In the genomic region with DNA sequence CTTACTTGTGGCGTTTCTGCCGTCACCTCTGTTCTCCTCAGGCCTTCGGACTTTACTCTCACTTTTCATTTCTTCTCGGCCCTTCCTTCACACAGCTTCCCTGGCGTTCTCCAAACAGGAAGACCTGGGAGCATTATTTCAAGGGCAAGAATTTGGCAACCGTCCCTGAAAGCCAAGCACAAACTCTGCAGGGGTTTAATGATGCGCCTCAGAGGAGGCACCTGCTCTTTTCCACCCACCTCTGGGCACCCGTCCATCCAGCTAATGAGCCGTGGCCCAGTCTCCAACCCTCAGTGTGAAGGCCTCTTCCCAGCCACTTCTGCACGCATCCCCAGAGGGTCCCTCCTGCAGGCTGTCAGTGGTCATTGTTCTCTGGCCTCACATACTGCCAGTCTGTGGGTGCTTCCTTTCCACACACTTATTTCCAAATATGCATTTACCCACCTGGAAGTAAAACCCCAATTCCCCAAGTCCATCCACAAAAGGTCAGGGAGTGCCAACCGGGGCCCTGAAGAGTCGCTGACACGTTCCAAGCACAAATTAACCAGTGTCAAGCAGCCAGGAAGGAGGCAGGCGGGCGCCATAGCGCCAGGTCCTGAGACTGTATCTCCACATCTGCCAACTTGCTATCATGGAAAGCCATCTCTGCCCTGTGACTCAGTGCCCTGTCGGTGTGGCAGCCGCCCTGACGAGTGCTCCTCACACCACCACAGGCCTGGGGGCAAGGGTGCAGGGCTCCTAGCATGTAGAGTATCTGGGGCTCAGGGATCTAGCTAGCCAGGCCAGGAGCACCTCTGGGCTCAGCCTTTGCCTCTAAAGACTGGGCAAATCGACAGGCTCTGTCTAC, we compare ENCODE assay signal across 9 mouse cellular contexts. TPM values are rescaled to one million over a fixed set of nuclear protein-coding genes. Genes with fewer than 3 reads are reported as not detected.
DNase-seq lines count a peak whose midpoint lies in the region; ATAC-seq and TF ChIP-seq lines count a peak whose summit lies in the region.
"Had no signal": no experiment of that assay in that cellular context is flagged by ENCODE, and none has a peak within 500 bp of the region (broad histone marks: within the 10 kb centered on the region; RNA-seq: fewer than 3 reads in every experiment).

No protein-coding gene starts in this region.

- 0 out of 2 replicates have a peak, but pooled peaks have one; percentile 8 for TF ChIP-seq CTCF in lung, postnatal 0 days (IDR thresholded peaks at IDR 0.05)

- 0 out of 2 replicates have a peak overlapping the region, but pooled peaks have one; percentile 9 for H3K27ac ChIP-seq in heart, embryonic 15.5 days
- peak overlapping the region; percentile 48; the same call in 1 of the 2 replicates for H3K27ac ChIP-seq in hindbrain, embryonic 13.5 days
- peak overlapping the region; percentile 81 for H3K27ac ChIP-seq in lung, postnatal 0 days (ENCODE audit: low read length)

- TF ChIP-seq EP300 in lung, postnatal 0 days (IDR thresholded peaks at IDR 0.05): no peak

- ATAC-seq in heart, embryonic 15.5 days (replicated peaks; ENCODE audit: insufficient number of reproducible peaks, insufficient read depth, low FRiP score, low read depth): no peak
- ATAC-seq in hindbrain, embryonic 13.5 days (ENCODE audit: low FRiP score): no peak; the same call in 1 of the 2 replicates
- no peak for ATAC-seq in lung, postnatal 0 days
- ATAC-seq in megakaryocyte, adult 5-6 weeks (ENCODE audit: poor library complexity, severe bottlenecking): no peak

- WGBS in heart, embryonic 15.5 days: 70% methylated on average over 20 of the region's 20 CpGs
- WGBS in hindbrain, embryonic 13.5 days: 62% methylated on average over 20 of the region's 20 CpGs
- 46% methylated on average over 20 of the region's 20 CpGs for WGBS in lung, postnatal 0 days

- DNase-seq in heart, postnatal 36 days: no peak
- peak; percentile 27 for DNase-seq in adrenal gland, postnatal 25 days
- no peak for DNase-seq in lung, postnatal 0 days (ENCODE audit: low spot score)
- no peak for DNase-seq in left cerebral cortex, adult 9 months (ENCODE audit: low spot score in 2 of 2)
- DNase-seq in right cerebral cortex, postnatal 25 days: no peak

- H3K9me3 ChIP-seq in heart, embryonic 15.5 days (replicated peaks): no peaks in the 10 kb centered on the region
- no peaks in the 10 kb centered on the region for H3K9me3 ChIP-seq in hindbrain, embryonic 13.5 days
- H3K9me3 ChIP-seq in lung, postnatal 0 days (ENCODE audit: low read length): no peaks in the 10 kb centered on the region
- H3K9me3 ChIP-seq: G1E had no signal

- H3K4me1 ChIP-seq in heart, embryonic 15.5 days (replicated peaks): peaks cover 26% of the 10 kb centered on the region
- peaks cover 33% of the 10 kb centered on the region for H3K4me1 ChIP-seq in hindbrain, embryonic 13.5 days (replicated peaks)
- peaks cover 25% of the 10 kb centered on the region for H3K4me1 ChIP-seq in lung, postnatal 0 days (ENCODE audit: insufficient read depth, low read depth, low read length)

- H3K4me2 ChIP-seq in heart, embryonic 15.5 days: no peak overlapping the region
- no peak overlapping the region for H3K4me2 ChIP-seq in hindbrain, embryonic 13.5 days
- no peak overlapping the region for H3K4me2 ChIP-seq in lung, postnatal 0 days (replicated peaks; ENCODE audit: low read depth, low read length)

- H3K9ac ChIP-seq in heart, embryonic 15.5 days: no peak overlapping the region
- no peak overlapping the region for H3K9ac ChIP-seq in hindbrain, embryonic 13.5 days
- H3K9ac ChIP-seq in lung, postnatal 0 days (replicated peaks; ENCODE audit: low read depth): no peak overlapping the region

- H3K27me3 ChIP-seq in heart, embryonic 15.5 days: 0 out of 2 replicates have a peak, but pooled peaks cover 5% of the 10 kb centered on the region
- 0 out of 2 replicates have a peak, but pooled peaks cover 4% of the 10 kb centered on the region for H3K27me3 ChIP-seq in hindbrain, embryonic 13.5 days
- no peaks in the 10 kb centered on the region for H3K27me3 ChIP-seq in lung, postnatal 0 days (replicated peaks; ENCODE audit: insufficient read depth, low read length)

- H3K4me3 ChIP-seq in heart, embryonic 15.5 days: no peak overlapping the region
- H3K4me3 ChIP-seq in hindbrain, embryonic 13.5 days: no peak overlapping the region
- no peak overlapping the region for H3K4me3 ChIP-seq in lung, postnatal 0 days (ENCODE audit: low read depth, low read length)

- intact Hi-C loops in heart, postnatal 36 days (cut with DNase I): loop anchor here (2.0 to 5.0 kb wide), 3 partner anchors 41 to 144 kb away; partner anchors contain the start of gene Errfi1

- H3K36me3 ChIP-seq in heart, embryonic 15.5 days: no peaks in the 10 kb centered on the region
- H3K36me3 ChIP-seq in hindbrain, embryonic 13.5 days: no peaks in the 10 kb centered on the region
- no peaks in the 10 kb centered on the region for H3K36me3 ChIP-seq in lung, postnatal 0 days (ENCODE audit: insufficient read depth, low read length)
- H3K36me3 ChIP-seq: G1E had no signal

RNA-seq across cellular contexts. Expression of gene Slc45a1, which starts 56.0 kb away (rescaled TPM):
- polyA plus RNA-seq in heart, embryonic 15.5 days (2015; fragmentation: Nextera tagmentation; extraction: Ambion mirVana): 0.32 TPM in 1 of 2 replicates, not detected in the other
- not detected for total RNA-seq in heart, postnatal 36 days (2021)
- 0.46 and 0.67 TPM in 2 replicates for total RNA-seq in adrenal gland, postnatal 25 days (2021)
- polyA plus RNA-seq in hindbrain, embryonic 13.5 days (2015; fragmentation: Nextera tagmentation; extraction: Ambion mirVana): 24.6 and 30.0 TPM in 2 replicates
- 0.04 TPM in 1 of 2 replicates, not detected in the other for polyA plus RNA-seq in lung, postnatal 0 days (2015; fragmentation: Nextera tagmentation; extraction: Ambion mirVana)
- not detected in 2 replicates for total RNA-seq in megakaryocyte, adult 5-6 weeks (2015)
- not detected in 2 replicates for total RNA-seq in megakaryocyte, adult 5-6 weeks (2017)
- polyA plus RNA-seq: G1E had no signal

Comparison
In these comparisons a context has a peak if more than half of its experiments do, and no peak if none do; other contexts are left out.
1. H3K27ac ChIP-seq: peak in every context shown above with its lines; median percentile 81 in lung, postnatal 0 days; 48 in hindbrain, embryonic 13.5 days; 9 in heart, embryonic 15.5 days.